Comparison of ENCODE assay signal across 13 mouse cellular contexts in the genomic region with DNA sequence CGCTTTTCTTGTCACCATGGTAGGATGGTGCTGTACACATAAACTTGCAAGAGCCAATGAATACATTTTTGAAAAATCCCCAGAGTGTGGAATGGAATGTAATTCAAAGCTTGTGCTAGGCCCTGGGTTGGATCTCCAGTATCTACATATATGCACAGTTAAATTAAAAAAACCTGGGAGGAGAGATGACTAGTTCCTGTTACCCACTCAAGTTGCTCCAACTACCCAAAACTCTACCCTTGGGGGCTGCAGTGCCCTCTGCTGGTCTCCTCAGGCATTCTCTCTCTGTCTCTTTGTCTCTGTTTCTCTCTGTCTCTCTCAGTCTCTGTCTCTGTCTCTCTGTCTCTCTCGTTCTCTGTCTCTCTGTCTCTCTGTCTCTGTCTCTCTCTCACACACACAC. TPM values are rescaled to one million over a fixed set of nuclear protein-coding genes. Genes with fewer than 3 reads are reported as not detected.
DNase-seq lines count a peak whose midpoint lies in the region; ATAC-seq and TF ChIP-seq lines count a peak whose summit lies in the region.
"Had no signal": no experiment of that assay in that cellular context is flagged by ENCODE, and none has a peak within 500 bp of the region (broad histone marks: within the 10 kb centered on the region; RNA-seq: fewer than 3 reads in every experiment).

No protein-coding gene starts in this region.

- 91% methylated on average over 2 of the region's 2 CpGs for WGBS in midbrain, embryonic 14.5 days
- 91% methylated on average over 2 of the region's 2 CpGs for WGBS in midbrain, embryonic 16.5 days

- 0 out of 2 replicates have a peak, but pooled peaks have one; percentile 33 for ATAC-seq in neutrophil, adult 5-6 weeks (ENCODE audit: extremely low read depth, insufficient number of reproducible peaks, low FRiP score, poor library complexity, severe bottlenecking)
- ATAC-seq in midbrain, embryonic 14.5 days (ENCODE audit: low FRiP score, low TSS enrichment), result no peak
- ATAC-seq in midbrain, embryonic 16.5 days, result no peak

- TF ChIP-seq CTCF in layer of hippocampus, adult 2 months (conservative IDR thresholded peaks at IDR 0.05), result peak; percentile 58

- no peaks in the 10 kb centered on the region for H3K27me3 ChIP-seq in midbrain, embryonic 14.5 days (ENCODE audit: control insufficient read depth, insufficient read depth, low read length)
- H3K27me3 ChIP-seq in midbrain, embryonic 16.5 days (ENCODE audit: control insufficient read depth, insufficient read depth, low read depth, low read length), result no peaks in the 10 kb centered on the region

- no peaks in the 10 kb centered on the region for H3K36me3 ChIP-seq in midbrain, embryonic 14.5 days (ENCODE audit: control insufficient read depth, insufficient read depth, low read length)
- H3K36me3 ChIP-seq in midbrain, embryonic 16.5 days (ENCODE audit: control insufficient read depth, insufficient read depth, low read length), result no peaks in the 10 kb centered on the region
- H3K36me3 ChIP-seq: hindbrain, embryonic 13.5 days; limb, embryonic 15.5 days had no signal

- H3K27ac ChIP-seq in layer of hippocampus, adult 2 months, result no peak overlapping the region
- H3K27ac ChIP-seq in midbrain, embryonic 14.5 days (replicated peaks; ENCODE audit: low read depth, low read length), result no peak overlapping the region
- no peak overlapping the region for H3K27ac ChIP-seq in midbrain, embryonic 16.5 days (ENCODE audit: low read length)
- H3K27ac ChIP-seq: hindbrain, embryonic 13.5 days; limb, embryonic 15.5 days had no signal

- H3K4me2 ChIP-seq in midbrain, embryonic 14.5 days (ENCODE audit: low read length), result no peak overlapping the region
- H3K4me2 ChIP-seq in midbrain, embryonic 16.5 days (ENCODE audit: low read length), result no peak overlapping the region
- H3K4me2 ChIP-seq: heart, embryonic 11.5 days; hindbrain, embryonic 13.5 days; limb, embryonic 15.5 days had no signal

- H3K9me3 ChIP-seq in midbrain, embryonic 14.5 days (ENCODE audit: control insufficient read depth, low read length), result no peaks in the 10 kb centered on the region
- H3K9me3 ChIP-seq in midbrain, embryonic 16.5 days (replicated peaks; ENCODE audit: control insufficient read depth, low read length, poor library complexity, severe bottlenecking), result no peaks in the 10 kb centered on the region
- H3K9me3 ChIP-seq: hindbrain, embryonic 13.5 days; limb, embryonic 15.5 days had no signal

- H3K9ac ChIP-seq in midbrain, embryonic 14.5 days (replicated peaks; ENCODE audit: low read length), result no peak overlapping the region
- H3K9ac ChIP-seq in midbrain, embryonic 16.5 days (ENCODE audit: low read depth, low read length), result no peak overlapping the region
- H3K9ac ChIP-seq: hindbrain, embryonic 13.5 days; limb, embryonic 15.5 days had no signal

- no peak overlapping the region for H3K4me3 ChIP-seq in layer of hippocampus, adult 2 months
- H3K4me3 ChIP-seq in midbrain, embryonic 14.5 days (replicated peaks; ENCODE audit: low read depth, low read length), result no peak overlapping the region
- H3K4me3 ChIP-seq in midbrain, embryonic 16.5 days (ENCODE audit: low read depth, low read length), result no peak overlapping the region
- H3K4me3 ChIP-seq: hindbrain, embryonic 13.5 days; limb, embryonic 15.5 days had no signal

- no peak for DNase-seq in layer of hippocampus, adult 2 months (ENCODE audit: low spot score in 2 of 2)
- DNase-seq in layer of hippocampus, postnatal 14 days (ENCODE audit: low spot score in 2 of 2), result no peak
- DNase-seq in B cell, adult 2 months, result peak; percentile 54 to 55
- peak; percentile 65 for DNase-seq in ES-CJ7 (ENCODE audit: low read depth, low spot score)
- no peak for DNase-seq in midbrain, embryonic 14.5 days
- no peak for DNase-seq in adrenal gland, postnatal 10 days
- DNase-seq: cerebellum, adult 8-10 months; kidney, postnatal 14 days had no signal

- no peaks in the 10 kb centered on the region for H3K4me1 ChIP-seq in midbrain, embryonic 14.5 days (ENCODE audit: control insufficient read depth, insufficient read depth, low read length)
- no peaks in the 10 kb centered on the region for H3K4me1 ChIP-seq in midbrain, embryonic 16.5 days (ENCODE audit: control insufficient read depth, insufficient read depth, low read length)

RNA-seq across cellular contexts. Expression of gene Aak1, which starts 21.9 kb away (rescaled TPM):
- total RNA-seq in layer of hippocampus, adult 2 months (2021), result 100 to 1,000 TPM; 445 to 462 TPM
- total RNA-seq in layer of hippocampus, postnatal 14 days (2021), result 100 to 1,000 TPM; 404 to 410 TPM
- total RNA-seq in neutrophil, adult 5-6 weeks (2017), result 22.7 and 29.3 TPM in 2 replicates
- 41.9 and 43.9 TPM in 2 replicates for polyA plus RNA-seq in midbrain, embryonic 14.5 days (2014; fragmentation: Nextera tagmentation; extraction: Ambion mirVana)
- polyA plus RNA-seq in midbrain, embryonic 16.5 days (2015; fragmentation: Nextera tagmentation; extraction: Ambion mirVana), result 44.6 and 47.8 TPM in 2 replicates
- total RNA-seq in adrenal gland, postnatal 10 days (2021), result 10 to 100 TPM; 63.1 to 69.5 TPM

RNA-seq across cellular contexts. Expression of gene Anxa4, which starts 34.0 kb away (rescaled TPM):
- total RNA-seq in layer of hippocampus, adult 2 months (2021), result 1 to 10 TPM; 4.6 to 4.8 TPM
- total RNA-seq in layer of hippocampus, postnatal 14 days (2021), result 1 to 10 TPM; 2.8 to 5.8 TPM
- 12.5 and 14.9 TPM in 2 replicates for total RNA-seq in neutrophil, adult 5-6 weeks (2017)
- 2.8 and 5.6 TPM in 2 replicates for polyA plus RNA-seq in midbrain, embryonic 14.5 days (2014; fragmentation: Nextera tagmentation; extraction: Ambion mirVana)
- 4.6 TPM in 2 replicates for polyA plus RNA-seq in midbrain, embryonic 16.5 days (2015; fragmentation: Nextera tagmentation; extraction: Ambion mirVana)
- total RNA-seq in adrenal gland, postnatal 10 days (2021), result 10 to 100 TPM; 56.1 to 61.2 TPM

Comparison
In these comparisons a context has a peak if more than half of its experiments do, and no peak if none do; other contexts are left out.
1. DNase-seq: peak in B cell, adult 2 months (2 of 2) and ES-CJ7 (single experiment); none in layer of hippocampus, adult 2 months (0 of 2), layer of hippocampus, postnatal 14 days (0 of 2), midbrain, embryonic 14.5 days (single experiment) and adrenal gland, postnatal 10 days (single experiment).
2. RNA of gene Aak1, which starts 21.9 kb away (total RNA-seq): 445 to 462 TPM in layer of hippocampus, adult 2 months and 404 to 410 TPM in layer of hippocampus, postnatal 14 days; 63.1 to 69.5 TPM in adrenal gland, postnatal 10 days and 22.7 to 29.3 TPM in neutrophil, adult 5-6 weeks; every median in the first group is over 4 times any median in the second.